Mouse (Mus musculus) embryonic facial prominence, embryonic 10.5 days (tissue): ENCODE results near the gene Pclo. TPM values are rescaled to one million over a fixed set of nuclear protein-coding genes. Genes with fewer than 3 reads are reported as not detected.
A peak's percentile ranks its signal among the peaks of the same experiment; 100 is the strongest.

Experiments used
- DNase-seq: peaks from one replicate; pipeline ENCODE4 v3.0.0-alpha.2; 2017; ENCODE audit warnings: low spot score
- H3K27ac ChIP-seq: fragments of 300-500 bp; sonication (generic); replicated peaks from 2 replicates; pipeline ENCODE4 v1.5.1; 2016; ENCODE audit warnings: mild to moderate bottlenecking
- H3K27me3 ChIP-seq: fragments of 300-500 bp; sonication (generic); replicated peaks from 2 replicates; pipeline ENCODE4 v1.6.1; 2016; ENCODE audit warnings: low read depth, mild to moderate bottlenecking; ENCODE audit not compliant: poor library complexity, severe bottlenecking
- H3K36me3 ChIP-seq: fragments of 300-500 bp; sonication (generic); replicated peaks from 2 replicates; pipeline ENCODE4 v1.6.1; 2016; ENCODE audit warnings: mild to moderate bottlenecking, moderate library complexity
- H3K4me1 ChIP-seq: fragments of 300-500 bp; sonication (generic); 2 replicates; pipeline ENCODE4 v1.6.1; 2016
- H3K4me3 ChIP-seq: fragments of 300-500 bp; sonication (generic); 2 replicates; pipeline ENCODE4 v1.5.1; 2016; ENCODE audit warnings: mild to moderate bottlenecking, moderate library complexity
- H3K9me3 ChIP-seq: fragments of 300-500 bp; sonication (generic); 2 replicates; pipeline ENCODE4 v1.6.1; 2016; ENCODE audit warnings: mild to moderate bottlenecking
- WGBS: fragments of 180-500 bp; shearing (Covaris S2); methylation state at CpG from one replicate; pipeline ENCODE4 v1.1.7; 2016; 5-methylcytosine and 5-hydroxymethylcytosine counted together
- polyA plus RNA-seq: library from polyadenylated mRNA; unstranded; fragments of >200 nt; fragmentation: Nextera tagmentation; extraction: Ambion mirVana; gene quantifications from 2 replicates; pipeline ENCODE4 v1.2.1, GENCODE M21; 2016

Gene Pclo
- polyA plus RNA-seq, 1 experiment from 2014 or later = 0.72 TPM

DNA sequence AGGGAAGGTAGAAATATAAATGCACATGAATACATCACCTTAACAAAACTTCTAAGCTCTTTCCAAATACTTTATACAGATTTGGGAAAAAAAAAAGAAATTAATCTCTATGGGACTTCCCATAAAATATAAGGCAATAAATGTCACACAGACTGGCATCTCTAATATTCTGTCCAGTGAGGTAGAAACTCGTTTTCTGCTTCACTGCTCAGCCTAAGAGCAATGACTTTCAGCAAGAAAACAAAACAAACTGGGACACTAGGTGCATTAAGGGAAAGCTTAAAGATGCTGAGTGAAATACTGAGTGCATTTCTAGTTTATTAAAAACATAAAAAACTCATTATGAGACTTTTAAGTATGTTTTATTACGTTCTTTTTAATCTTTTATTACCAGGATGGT is 190.7 kb downstream of the Pclo start:
- Histone ChIP-seq H3K27me3 (no peaks in the 10 kb centered on the region), H3K9me3 (no peaks in the 10 kb centered on the region), H3K27ac (no peak overlapping the region), H3K4me3 (no peak overlapping the region), H3K4me1 (no peaks in the 10 kb centered on the region), H3K36me3 (no peaks in the 10 kb centered on the region)
- no peak for DNase-seq
- 71% methylated on average over 2 of the region's 2 CpGs for WGBS

DNA sequence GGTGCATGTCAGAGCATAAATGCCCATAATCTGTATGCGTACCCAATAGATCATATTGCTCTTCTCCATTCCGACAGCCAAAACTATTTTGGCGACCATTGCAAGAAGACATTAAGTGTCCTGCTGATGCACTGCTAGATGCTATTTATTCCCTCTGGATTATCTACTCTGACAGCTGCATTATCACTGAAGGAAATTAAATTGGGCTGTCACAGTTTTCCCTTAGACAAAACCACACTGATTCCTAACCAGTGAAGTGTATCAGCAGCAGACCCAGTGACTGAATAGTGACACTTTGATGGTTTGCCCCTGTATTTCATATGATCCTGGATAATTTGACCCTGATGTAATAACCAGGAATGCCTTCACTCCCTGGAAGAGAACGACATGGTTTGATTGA is 192.6 kb downstream of the Pclo start:
- DNase-seq = no peak
- WGBS = 81% methylated on average over 4 of the region's 4 CpGs
- H3K4me3 ChIP-seq = no peak overlapping the region

DNA sequence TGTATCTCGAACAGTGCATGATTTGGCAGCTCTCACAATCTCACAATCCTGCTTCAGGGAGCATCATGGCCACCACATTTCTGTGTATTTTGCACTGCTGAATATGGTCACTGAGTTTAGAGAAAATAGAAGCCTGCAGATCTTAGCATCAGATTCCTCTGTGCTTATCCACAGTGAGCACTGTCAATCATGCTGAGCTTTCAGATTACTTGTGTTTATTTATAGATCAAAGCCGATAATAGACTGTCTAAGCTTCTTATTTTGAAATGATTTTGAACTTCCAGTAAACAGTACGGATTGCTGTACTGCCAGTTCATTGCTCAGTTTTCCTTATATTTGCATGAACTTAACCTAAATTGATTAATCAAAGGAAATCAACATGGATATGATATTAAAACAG is 208.9 kb downstream of the Pclo start:
- Histone ChIP-seq H3K27ac (no peak overlapping the region), H3K27me3 (no peaks in the 10 kb centered on the region), H3K4me1 (no peaks in the 10 kb centered on the region), H3K36me3 (no peaks in the 10 kb centered on the region), H3K4me3 (no peak overlapping the region), H3K9me3 (no peaks in the 10 kb centered on the region)
- no peak for DNase-seq
- WGBS = 82% methylated on average over 3 of the region's 3 CpGs

More for the DNA sequence above, 192.6 kb downstream of the Pclo start:
- H3K9me3 ChIP-seq = no peaks in the 10 kb centered on the region
- H3K36me3 ChIP-seq = no peaks in the 10 kb centered on the region
- H3K27me3 ChIP-seq = no peaks in the 10 kb centered on the region
- H3K4me1 ChIP-seq = no peaks in the 10 kb centered on the region
- no peak overlapping the region for H3K27ac ChIP-seq

GRCm38 (mm10) chr5:14728676-14729253 is 214.0 kb downstream of the Pclo start:
- no peaks in the 10 kb centered on the region for H3K27me3 ChIP-seq
- no peaks in the 10 kb centered on the region for H3K9me3 ChIP-seq
- no peak overlapping the region for H3K27ac ChIP-seq
- DNase-seq = no peak
- H3K36me3 ChIP-seq = no peaks in the 10 kb centered on the region
- no peak overlapping the region for H3K4me3 ChIP-seq
- 81% methylated on average over 3 of the region's 3 CpGs for WGBS
- H3K4me1 ChIP-seq = no peaks in the 10 kb centered on the region

DNA sequence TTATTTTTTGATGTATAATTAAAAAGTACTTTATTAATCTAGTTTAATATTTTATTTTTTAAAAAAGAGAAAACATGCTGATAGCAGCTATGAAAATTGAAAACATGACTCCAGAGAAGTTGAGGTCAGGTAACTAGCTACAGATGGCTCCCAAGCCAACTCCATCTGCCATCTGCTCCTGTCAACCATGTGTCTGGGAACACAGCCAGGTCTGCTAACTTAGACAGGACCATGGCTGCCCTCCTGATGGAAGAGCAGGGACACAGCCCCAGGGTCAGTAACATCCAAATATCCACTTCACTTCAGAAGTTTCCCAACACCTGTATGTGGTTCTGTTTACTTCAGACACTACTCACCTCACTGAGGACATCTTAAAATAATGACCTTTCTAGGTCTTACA is 236.2 kb downstream of the Pclo start:
- Histone ChIP-seq H3K27me3 (no peaks in the 10 kb centered on the region), H3K9me3 (no peaks in the 10 kb centered on the region), H3K36me3 (no peaks in the 10 kb centered on the region), H3K4me1 (no peaks in the 10 kb centered on the region), H3K4me3 (no peak overlapping the region), H3K27ac (no peak overlapping the region)
- no peak for DNase-seq

DNA sequence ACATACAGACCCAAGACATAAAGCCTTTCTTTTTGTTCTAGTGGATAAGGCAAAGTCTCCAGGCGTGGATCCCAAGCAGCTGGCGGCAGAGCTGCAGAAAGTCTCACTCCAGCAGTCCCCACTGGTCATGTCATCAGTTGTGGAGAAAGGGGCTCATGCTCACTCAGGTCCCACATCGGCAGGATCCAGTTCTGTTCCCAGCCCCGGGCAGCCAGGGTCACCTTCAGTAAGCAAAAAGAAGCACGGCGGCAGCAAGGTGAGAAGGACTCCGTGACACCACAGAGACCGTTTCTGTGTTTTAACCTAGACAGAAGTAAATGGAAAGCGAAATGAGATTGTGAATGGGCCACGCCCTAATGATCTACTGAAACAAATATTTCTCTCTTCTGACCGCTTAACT is 252.0 kb downstream of the Pclo start:
- H3K9me3 ChIP-seq = no peaks in the 10 kb centered on the region
- H3K4me3 ChIP-seq = no peak overlapping the region
- no peak for DNase-seq
- no peak overlapping the region for H3K27ac ChIP-seq
- 88% methylated on average over 11 of the region's 11 CpGs for WGBS
- no peaks in the 10 kb centered on the region for H3K36me3 ChIP-seq
- H3K27me3 ChIP-seq = no peaks in the 10 kb centered on the region
- no peaks in the 10 kb centered on the region for H3K4me1 ChIP-seq

DNA sequence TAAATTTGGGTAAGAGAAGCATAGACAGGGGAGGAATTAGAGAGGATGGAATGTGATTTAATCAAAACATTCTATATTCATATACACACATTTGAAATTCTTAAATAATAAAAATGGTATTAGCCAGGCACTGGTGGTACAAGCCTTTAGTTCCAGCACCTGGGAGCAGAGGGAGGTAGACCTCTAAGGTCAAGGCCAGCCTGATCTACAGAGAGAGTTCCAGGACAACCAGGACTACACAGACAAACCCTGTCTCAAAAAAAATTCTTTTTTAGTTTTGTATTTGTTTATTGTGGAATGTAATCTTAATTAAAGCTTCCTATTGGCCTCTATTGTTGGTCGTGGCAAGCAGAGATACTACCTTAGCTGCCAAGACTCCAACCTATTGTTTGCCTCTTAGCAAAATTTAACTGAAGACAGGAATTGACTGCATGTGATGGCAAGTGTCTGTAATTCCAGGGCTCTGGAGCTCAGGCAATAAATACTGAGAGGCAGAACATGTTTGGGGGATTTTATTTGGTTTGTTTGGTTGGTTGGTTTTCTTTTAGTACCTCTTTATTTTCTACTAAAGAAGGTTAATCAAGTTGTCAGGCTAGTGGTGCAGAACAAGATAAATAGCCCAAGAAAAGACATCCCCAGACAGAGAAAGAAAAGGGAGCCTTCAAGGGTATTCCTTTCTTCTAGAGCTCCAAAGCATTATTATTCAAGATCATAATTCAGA is 267.8 kb downstream of the Pclo start:
- no peaks in the 10 kb centered on the region for H3K27me3 ChIP-seq

DNA sequence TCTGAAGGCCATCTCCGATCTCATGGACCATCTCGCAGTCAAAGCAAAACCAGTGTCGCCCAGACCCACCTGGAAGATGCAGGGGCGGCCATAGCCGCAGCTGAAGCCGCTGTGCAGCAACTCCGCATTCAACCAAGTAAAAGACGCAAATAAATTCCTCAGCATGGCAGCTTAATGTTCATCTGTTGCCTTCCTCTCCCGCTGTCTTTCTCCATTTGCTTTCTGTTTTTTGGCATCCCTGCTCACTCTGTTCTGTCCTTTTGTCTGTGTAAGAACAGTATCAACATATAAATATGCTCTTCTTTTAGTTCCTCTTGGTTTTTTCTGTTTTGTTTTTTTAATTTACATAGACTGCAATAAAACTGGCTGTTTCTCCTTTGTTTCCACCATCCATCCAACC is 279.2 kb downstream of the Pclo start:
- H3K27ac ChIP-seq = no peak overlapping the region
- no peaks in the 10 kb centered on the region for H3K4me1 ChIP-seq
- H3K36me3 ChIP-seq = no peaks in the 10 kb centered on the region
- H3K27me3 ChIP-seq = no peaks in the 10 kb centered on the region
- no peaks in the 10 kb centered on the region for H3K9me3 ChIP-seq
- H3K4me3 ChIP-seq = no peak overlapping the region
- DNase-seq = no peak
- WGBS = 92% methylated on average over 9 of the region's 9 CpGs

More for the DNA sequence above, 267.8 kb downstream of the Pclo start:
- 73% methylated on average over 1 of the region's 1 CpGs for WGBS
- Histone ChIP-seq H3K27ac (no peak overlapping the region), H3K4me3 (no peak overlapping the region), H3K9me3 (no peaks in the 10 kb centered on the region), H3K4me1 (no peaks in the 10 kb centered on the region), H3K36me3 (no peaks in the 10 kb centered on the region)
- DNase-seq = no peak

DNA sequence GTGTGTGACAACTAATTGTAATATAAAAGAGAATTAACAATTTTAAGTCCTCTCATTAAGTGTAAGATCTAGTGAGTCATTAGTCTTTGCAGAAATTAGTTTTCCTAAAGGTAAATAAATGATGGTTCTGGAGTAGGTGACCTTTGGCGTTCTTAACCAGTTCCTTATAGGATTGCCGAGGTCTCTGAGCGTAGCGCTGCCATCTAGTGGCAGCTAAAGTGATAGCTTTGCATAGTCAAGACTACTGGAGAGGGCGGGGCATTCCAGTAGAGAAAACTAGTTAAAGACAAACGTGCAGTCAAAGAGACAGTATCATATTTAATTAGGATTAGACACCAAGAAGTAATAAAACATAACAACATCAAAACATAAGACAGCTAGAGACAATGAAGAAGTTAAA is 292.4 kb downstream of the Pclo start:
- Histone ChIP-seq H3K4me1 (no peaks in the 10 kb centered on the region), H3K36me3 (no peaks in the 10 kb centered on the region), H3K27me3 (no peaks in the 10 kb centered on the region), H3K4me3 (no peak overlapping the region), H3K9me3 (no peaks in the 10 kb centered on the region), H3K27ac (no peak overlapping the region)
- WGBS = 5% methylated on average over 6 of the region's 6 CpGs
- DNase-seq = peak; percentile 51

DNA sequence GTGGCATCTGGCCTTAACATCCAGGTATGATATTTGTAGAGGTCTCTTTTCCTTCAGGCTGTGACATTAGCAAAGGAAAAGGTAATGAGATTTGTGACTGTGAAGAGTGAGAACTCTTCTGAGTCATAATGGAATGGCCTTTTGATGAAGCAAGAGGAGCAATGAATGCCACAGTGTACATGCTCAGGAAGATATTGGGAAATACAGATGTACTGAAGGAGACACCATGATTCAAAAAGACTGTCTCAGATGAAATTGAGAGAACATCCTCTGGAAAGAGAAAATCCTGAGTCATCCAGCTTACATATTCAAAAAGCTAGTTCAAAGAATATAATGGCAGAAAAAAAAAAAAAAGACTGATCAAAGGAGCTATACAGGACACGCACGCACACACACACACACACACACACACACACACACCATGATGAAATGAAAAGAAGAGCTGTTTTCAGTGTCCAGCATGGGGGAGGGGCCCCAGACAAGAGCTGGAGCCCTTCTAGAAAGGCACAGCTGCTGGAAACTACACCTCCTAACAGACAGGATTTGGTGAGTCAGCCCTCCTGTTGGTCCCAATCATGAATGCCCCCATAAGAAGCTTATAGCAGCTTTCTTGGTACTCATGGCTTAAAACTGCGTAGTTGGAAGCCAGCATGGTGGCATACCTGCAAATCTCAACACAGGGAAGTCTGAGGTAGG is 318.6 kb downstream of the Pclo start:
- Histone ChIP-seq H3K27ac (no peak overlapping the region), H3K4me1 (no peaks in the 10 kb centered on the region), H3K36me3 (no peaks in the 10 kb centered on the region), H3K4me3 (no peak overlapping the region), H3K9me3 (no peaks in the 10 kb centered on the region), H3K27me3 (no peaks in the 10 kb centered on the region)
- 75% methylated on average over 3 of the region's 3 CpGs for WGBS
- no peak for DNase-seq

- no peak for DNase-seq
- no peaks in the 10 kb centered on the region for H3K9me3 ChIP-seq
- no peaks in the 10 kb centered on the region for H3K4me1 ChIP-seq
- no peak overlapping the region for H3K27ac ChIP-seq
- no peak overlapping the region for H3K4me3 ChIP-seq
- WGBS = 69% methylated on average over 4 of the region's 4 CpGs
- H3K27me3 ChIP-seq = no peaks in the 10 kb centered on the region
- no peaks in the 10 kb centered on the region for H3K36me3 ChIP-seq
Measured at GRCm38 (mm10) chr5:14834155-14834991, 319.7 kb downstream of the Pclo start.

DNA sequence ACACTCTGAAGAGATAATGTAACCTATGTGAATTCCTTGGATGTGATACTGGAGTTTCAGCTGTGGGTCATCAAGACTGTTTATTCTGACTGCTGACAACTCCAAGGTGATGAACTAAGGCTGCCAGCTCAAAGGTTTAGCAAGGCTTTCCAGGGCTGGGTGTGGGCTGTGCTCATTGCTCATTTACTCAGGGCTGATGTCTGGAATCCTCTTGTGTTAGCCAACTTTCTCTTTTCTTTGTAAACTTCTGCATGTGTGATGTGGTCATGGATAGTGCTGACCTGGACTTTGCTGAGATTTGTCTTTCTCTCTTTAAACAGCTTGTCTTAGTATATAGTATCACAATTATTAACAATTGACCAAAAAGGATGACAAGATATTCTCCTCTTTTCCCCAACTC is 338.9 kb downstream of the Pclo start:
- Histone ChIP-seq H3K27ac (no peak overlapping the region), H3K36me3 (no peaks in the 10 kb centered on the region), H3K9me3 (no peaks in the 10 kb centered on the region), H3K4me3 (no peak overlapping the region), H3K4me1 (no peaks in the 10 kb centered on the region), H3K27me3 (no peaks in the 10 kb centered on the region)
- DNase-seq = no peak
